Mouse (Mus musculus): ENCODE measurements at regions not wholly inside any gene's neighbourhood (a gene's known extent, or its start where the extent isn't known, plus 50 kb on each side); places are given as distances from the start of the nearest gene placed in this dataset.

GRCm38 (mm10) chr8:103402731-103403130, 617.3 kb upstream of the Cdh11 start:
- TF ChIP-seq ZC3H11A (IDR thresholded peaks at IDR 0.05; ENCODE audit: borderline replicate concordance, low read depth, low read length) (no peak), CHD2 (IDR thresholded peaks at IDR 0.05; ENCODE audit: low read depth, low read length) (no peak), MAFK (IDR thresholded peaks at IDR 0.05; ENCODE audit: insufficient read depth, low read depth, low read length) (no peak), HCFC1 (IDR thresholded peaks at IDR 0.05; ENCODE audit: borderline replicate concordance, insufficient read depth, low read length) (no peak)
